Mouse (Mus musculus) large intestine, adult 2 months (tissue): ENCODE results near the gene Ctsf. TPM values are rescaled to one million over a fixed set of nuclear protein-coding genes. Genes with fewer than 3 reads are reported as not detected.

Experiments
- DNase-seq: peaks from one replicate; pipeline ENCODE4 v3.0.0-alpha.2; 2012; ENCODE audit warnings: low read depth, low spot score
- WGBS: fragments of 180-500 bp; shearing (Covaris S2); methylation state at CpG from one replicate; pipeline ENCODE4 v1.1.7; 2018; 5-methylcytosine and 5-hydroxymethylcytosine counted together
- polyA plus RNA-seq: library from polyadenylated mRNA; depleted of rRNA; stranded (reverse); fragments of >200 nt; gene quantifications from 2 replicates; pipeline ENCODE4 v1.2.3, GENCODE M21; 2012; rRNA removed

Ctsf gene
- polyA plus RNA-seq, 1 experiment, result 12.1 TPM

DNA sequence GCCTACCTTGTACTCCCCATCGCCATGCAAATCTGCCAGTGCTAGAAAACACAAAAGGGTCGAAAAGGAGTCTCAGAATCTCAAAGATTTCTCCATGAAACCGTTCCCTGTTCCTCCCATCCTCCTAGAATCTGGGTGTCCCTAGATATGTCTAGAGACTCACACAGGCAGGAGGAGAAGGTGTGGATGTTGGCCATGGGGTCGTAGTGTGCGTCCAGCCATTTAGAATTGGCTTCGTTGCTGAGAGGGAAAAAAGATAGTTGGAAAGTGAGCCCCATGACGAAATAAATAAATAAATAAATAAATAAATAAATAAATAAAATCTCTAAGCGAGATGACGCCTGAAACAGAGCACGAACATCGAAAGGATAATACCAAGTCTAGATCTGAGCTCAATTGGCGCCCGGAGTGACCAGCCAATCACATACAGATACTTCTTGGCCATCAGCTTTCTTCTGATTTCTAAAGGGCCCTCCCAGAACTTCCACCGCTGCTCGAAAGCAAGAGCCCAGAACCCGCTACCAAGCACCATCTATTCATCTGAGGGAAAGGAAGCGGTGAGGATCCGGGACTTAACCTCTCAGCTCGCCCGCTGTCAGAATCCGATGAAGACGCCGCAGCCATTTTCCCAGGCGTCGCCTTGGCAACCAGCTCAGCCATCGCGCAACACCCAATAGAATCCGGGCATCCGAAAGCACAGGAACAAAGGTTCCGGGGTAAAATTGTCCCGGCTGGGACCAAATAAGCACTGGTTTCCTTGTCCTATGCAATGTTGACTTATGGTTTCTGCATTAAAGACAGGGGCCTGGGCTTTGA is 51.3 kb downstream of the Ctsf start, which contains the start of gene Bbs1:
Gene Bbs1 (minus strand): TSS at position 650 of the 816 bp plus-strand sequence.
- DNase-seq, result no peak
- WGBS, result 7% methylated on average over 31 of the region's 31 CpGs

DNA sequence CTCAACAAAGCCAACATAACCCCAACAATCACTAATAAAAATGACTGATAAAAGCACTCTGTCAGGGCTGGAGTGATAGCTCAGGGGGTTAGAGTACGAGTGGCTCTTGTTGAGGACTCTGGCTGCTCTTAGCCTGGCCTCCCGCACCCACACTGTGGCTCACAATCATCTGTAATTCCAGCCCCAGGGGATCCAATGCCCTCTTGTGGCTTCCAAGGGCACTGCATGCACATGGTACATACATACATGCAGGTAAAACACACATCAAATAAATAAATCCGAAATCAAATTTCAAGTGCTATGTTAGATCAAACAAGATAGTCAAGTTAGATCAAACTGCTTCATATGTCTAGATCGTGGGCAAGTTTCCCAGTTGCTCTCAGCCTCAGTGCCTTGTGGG is 53.2 kb downstream of the Ctsf start:
- DNase-seq, result no peak
- 90% methylated on average over 4 of the region's 4 CpGs for WGBS

- DNase-seq, result no peak
- WGBS, result 94% methylated on average over 7 of the region's 7 CpGs
Measured at GRCm38 (mm10) chr19:4909376-4909775, 54.4 kb downstream of the Ctsf start.

Other genes starting within 250 kb of the Ctsf start
- gene Lrfn4, start 239.5 kb upstream of the Ctsf start, polyA plus RNA-seq, result 13.8 and 14.3 TPM in 2 replicates
- 94.0 and 102 TPM in 2 replicates for gene Rce1, start 229.5 kb upstream of the Ctsf start, polyA plus RNA-seq
- 0.29 TPM in 1 of 2 replicates, not detected in the other for gene Gm960, start 156.5 kb upstream of the Ctsf start, polyA plus RNA-seq
- 0.12 and 0.15 TPM in 2 replicates for gene Sptbn2, start 144.0 kb upstream of the Ctsf start, polyA plus RNA-seq
- gene Rbm4b, start 98.6 kb upstream of the Ctsf start, polyA plus RNA-seq, result 3.6 and 4.6 TPM in 2 replicates
- 39.5 and 48.7 TPM in 2 replicates for gene Rbm4, start 61.2 kb upstream of the Ctsf start, polyA plus RNA-seq
- gene Gm21992, start 43.5 kb upstream of the Ctsf start, polyA plus RNA-seq, result 18.5 and 22.6 TPM in 2 replicates
- 39.5 and 48.9 TPM in 2 replicates for gene Rbm14, start 43.5 kb upstream of the Ctsf start, polyA plus RNA-seq
- 42.6 and 46.5 TPM in 2 replicates for gene Ccs, start 15.8 kb upstream of the Ctsf start, polyA plus RNA-seq
- 0.09 and 0.19 TPM in 2 replicates for gene Ccdc87, start 15.8 kb upstream of the Ctsf start, polyA plus RNA-seq
- 0.40 and 0.66 TPM in 2 replicates for gene Actn3, start 22.8 kb downstream of the Ctsf start, polyA plus RNA-seq
- 14.8 and 20.9 TPM in 2 replicates for gene Zdhhc24, start 23.5 kb downstream of the Ctsf start, polyA plus RNA-seq
- 1.3 and 1.5 TPM in 2 replicates for gene Bbs1, start 51.5 kb downstream of the Ctsf start, polyA plus RNA-seq
- gene Dpp3, start 73.2 kb downstream of the Ctsf start, polyA plus RNA-seq, result 126 and 154 TPM in 2 replicates
- 1.1 and 1.5 TPM in 2 replicates for gene Peli3, start 88.0 kb downstream of the Ctsf start, polyA plus RNA-seq
- 32.3 and 36.2 TPM in 2 replicates for gene Mrpl11, start 107.0 kb downstream of the Ctsf start, polyA plus RNA-seq
- 1.4 and 1.6 TPM in 2 replicates for gene Npas4, start 135.2 kb downstream of the Ctsf start, polyA plus RNA-seq
- gene Slc29a2, start 168.7 kb downstream of the Ctsf start, polyA plus RNA-seq, result 3.6 and 6.8 TPM in 2 replicates
- 13.6 and 14.7 TPM in 2 replicates for gene B4gat1, start 183.7 kb downstream of the Ctsf start, polyA plus RNA-seq
- gene AC124502.3, start 183.8 kb downstream of the Ctsf start, polyA plus RNA-seq, result 0.64 and 0.67 TPM in 2 replicates
- gene Brms1, start 186.2 kb downstream of the Ctsf start, polyA plus RNA-seq, result 44.3 and 46.3 TPM in 2 replicates
- gene Rin1, start 195.4 kb downstream of the Ctsf start, polyA plus RNA-seq, result 3.2 and 7.0 TPM in 2 replicates
- 4.1 and 5.4 TPM in 2 replicates for gene Cd248, start 212.9 kb downstream of the Ctsf start, polyA plus RNA-seq
- 1.8 and 2.0 TPM in 2 replicates for gene Tmem151a, start 230.4 kb downstream of the Ctsf start, polyA plus RNA-seq
- gene Yif1a, start 233.4 kb downstream of the Ctsf start, polyA plus RNA-seq, result 224 and 270 TPM in 2 replicates
- 1.3 and 1.5 TPM in 2 replicates for gene Cnih2, start 243.4 kb downstream of the Ctsf start, polyA plus RNA-seq